Mouse (Mus musculus) liver, adult 2 months (tissue): ENCODE measurements at regions not wholly inside any gene's neighbourhood (a gene's known extent, or its start where the extent isn't known, plus 50 kb on each side); places are given as distances from the start of the nearest gene placed in this dataset.

Source experiments
- CTCF ChIP-seq: fragments of 200-500 bp; IDR thresholded peaks from 2 replicates; pipeline ENCODE4 v1.5.1; 2011; ENCODE audit warnings: low read depth, low read length, control low read depth
- POLR2A ChIP-seq: fragments of 200-500 bp; IDR thresholded peaks from 2 replicates; pipeline ENCODE4 v1.6.1; 2011; ENCODE audit warnings: low read length, control low read depth; ENCODE audit not compliant: insufficient read depth; ENCODE audit errors: extremely low read depth

GRCm38 (mm10) chr4:9749877-9750276, 1124.4 kb upstream of the 2610301B20Rik start:
- TF ChIP-seq CTCF (no peak), POLR2A (no peak)
